Mouse (Mus musculus) cerebellum, adult 11-12 months (tissue): ENCODE measurements around the gene Tspan31.
A peak's percentile ranks its signal among the peaks of the same experiment; 100 is the strongest.

Experiments used
- DNase-seq: peaks from one replicate; pipeline ENCODE4 v3.0.0; 2022

The Tspan31 gene

GRCm38 (mm10) chr10:127070190-127071121 is at the start of gene Tspan31:
Gene Tspan31 (minus strand): TSS chr10:127070264.
- DNase-seq, result peak; percentile 94

GRCm38 (mm10) chr10:127119229-127119628 is 49.2 kb upstream of the Tspan31 start:
- peak; percentile 28 for DNase-seq

GRCm38 (mm10) chr10:127118470-127118869 is 48.4 kb upstream of the Tspan31 start:
- DNase-seq, result no peak

- DNase-seq, result no peak
Measured at GRCm38 (mm10) chr10:127115068-127115467, 45.0 kb upstream of the Tspan31 start.

GRCm38 (mm10) chr10:127114408-127114807 is 44.3 kb upstream of the Tspan31 start:
- DNase-seq, result no peak

GRCm38 (mm10) chr10:127111001-127111887 is 41.2 kb upstream of the Tspan31 start:
- no peak for DNase-seq

GRCm38 (mm10) chr10:127108262-127108583 is 38.2 kb upstream of the Tspan31 start:
- DNase-seq, result no peak

- DNase-seq, result no peak
Measured at GRCm38 (mm10) chr10:127107563-127108261, 37.6 kb upstream of the Tspan31 start.

- no peak for DNase-seq
Measured at GRCm38 (mm10) chr10:127103631-127104030, 33.6 kb upstream of the Tspan31 start.

- DNase-seq, result no peak
Measured at GRCm38 (mm10) chr10:127101151-127101550, 31.1 kb upstream of the Tspan31 start.

- DNase-seq, result no peak
Measured at GRCm38 (mm10) chr10:127100414-127100813, 30.4 kb upstream of the Tspan31 start.

- no peak for DNase-seq
Measured at GRCm38 (mm10) chr10:127099868-127100267, 29.8 kb upstream of the Tspan31 start.

- no peak for DNase-seq
Measured at GRCm38 (mm10) chr10:127099191-127099590, 29.1 kb upstream of the Tspan31 start.

- no peak for DNase-seq
Measured at GRCm38 (mm10) chr10:127098514-127098913, 28.4 kb upstream of the Tspan31 start.

GRCm38 (mm10) chr10:127094382-127094802 is 24.3 kb upstream of the Tspan31 start:
- peak; percentile 58 for DNase-seq

- DNase-seq, result peak; percentile 35
Measured at GRCm38 (mm10) chr10:127092742-127093141, 22.7 kb upstream of the Tspan31 start.

- DNase-seq, result peak; percentile 52
Measured at GRCm38 (mm10) chr10:127091507-127092396, 21.7 kb upstream of the Tspan31 start.

- DNase-seq, result peak; percentile 52
Measured at GRCm38 (mm10) chr10:127090560-127091411, 20.7 kb upstream of the Tspan31 start.

- no peak for DNase-seq
Measured at GRCm38 (mm10) chr10:127085633-127086032, 15.6 kb upstream of the Tspan31 start.

- DNase-seq, result peak; percentile 36
Measured at GRCm38 (mm10) chr10:127085052-127085451, 15.0 kb upstream of the Tspan31 start.

GRCm38 (mm10) chr10:127083915-127084306 is 13.8 kb upstream of the Tspan31 start:
- no peak for DNase-seq
